Mouse (Mus musculus): ENCODE data around the gene Klrg1.

- no peak for TF ChIP-seq EP300 (optimal IDR thresholded peaks at IDR 0.05)
- no peak for TF ChIP-seq CTCF (IDR thresholded peaks at IDR 0.05; ENCODE audit: low read depth)
Measured at GRCm38 (mm10) chr6:122310187-122310820, 27.6 kb upstream of the Klrg1 start.
